Mouse (Mus musculus) CH12F3 (cell line): Measurements from ENCODE around the gene Arglu1.

ENCODE experiments used
- in situ Hi-C: fragments of 300-500 bp; cut with MboI; formaldehyde crosslinking; loops from 2 replicates; pipeline ENCODE4 v1.14.3; 2020; ENCODE audit warnings: low sequenced_read_pairs

The Arglu1 gene

GRCm38 (mm10) chr8:8690146-8691092 is at the start of gene Arglu1:
Gene Arglu1 (minus strand): TSS chr8:8690521.
- in situ Hi-C loops: no loop called here

- in situ Hi-C loops: no loop called here
Observed at GRCm38 (mm10) chr8:8737271-8737670, 47.0 kb upstream of the Arglu1 start.

- in situ Hi-C loops: no loop called here
Observed at GRCm38 (mm10) chr8:8736826-8737225, 46.5 kb upstream of the Arglu1 start.

GRCm38 (mm10) chr8:8733804-8734203 is 43.5 kb upstream of the Arglu1 start:
- in situ Hi-C loops: no loop called here

- in situ Hi-C loops: no loop called here
Observed at GRCm38 (mm10) chr8:8728643-8729042, 38.3 kb upstream of the Arglu1 start.

GRCm38 (mm10) chr8:8726547-8726946 is 36.2 kb upstream of the Arglu1 start:
- in situ Hi-C loops: no loop called here

- in situ Hi-C loops: no loop called here
Observed at GRCm38 (mm10) chr8:8704813-8705212, 14.5 kb upstream of the Arglu1 start.

GRCm38 (mm10) chr8:8703668-8704067 is 13.3 kb upstream of the Arglu1 start:
- in situ Hi-C loops: no loop called here

GRCm38 (mm10) chr8:8700821-8701220 is 10.5 kb upstream of the Arglu1 start:
- in situ Hi-C loops: no loop called here

GRCm38 (mm10) chr8:8700229-8700628 is 9.9 kb upstream of the Arglu1 start:
- in situ Hi-C loops: no loop called here

GRCm38 (mm10) chr8:8689454-8690145 is 721 bp downstream of the Arglu1 start:
- in situ Hi-C loops: no loop called here

GRCm38 (mm10) chr8:8688823-8689453 is 1.4 kb downstream of the Arglu1 start:
- in situ Hi-C loops: no loop called here

GRCm38 (mm10) chr8:8685517-8685916 is 4.8 kb downstream of the Arglu1 start:
- in situ Hi-C loops: no loop called here

- in situ Hi-C loops: no loop called here
Observed at GRCm38 (mm10) chr8:8682697-8683096, 7.6 kb downstream of the Arglu1 start.

- in situ Hi-C loops: no loop called here
Observed at GRCm38 (mm10) chr8:8678236-8678635, 12.1 kb downstream of the Arglu1 start.

GRCm38 (mm10) chr8:8674864-8675263 is 15.5 kb downstream of the Arglu1 start:
- in situ Hi-C loops: no loop called here

GRCm38 (mm10) chr8:8661759-8662138 is 28.6 kb downstream of the Arglu1 start:
- in situ Hi-C loops: no loop called here

GRCm38 (mm10) chr8:8661103-8661758 is 29.1 kb downstream of the Arglu1 start, which contains the start of gene Efnb2:
Gene Efnb2 (minus strand): TSS chr8:8661242.
- in situ Hi-C loops: no loop called here

GRCm38 (mm10) chr8:8660307-8661098 is 29.8 kb downstream of the Arglu1 start:
- in situ Hi-C loops: no loop called here
